Mouse (Mus musculus): ENCODE measurements around the gene Nrn1. TPM values are rescaled to one million over a fixed set of nuclear protein-coding genes. Genes with fewer than 3 reads are reported as not detected.
A peak's percentile ranks its signal among the peaks of the same experiment; 100 is the strongest.

The Nrn1 gene
- polyA plus RNA-seq, 1 experiment: 5.1 TPM

- H3K27me3 ChIP-seq (ENCODE audit: control insufficient read depth, insufficient read depth, insufficient read length): no peaks in the 10 kb centered on the region
- no peak overlapping the region for H3ac ChIP-seq (ENCODE audit: control insufficient read depth, insufficient read length)
- H3K4me2 ChIP-seq (ENCODE audit: low read depth): no peak overlapping the region
- TF ChIP-seq SRF (IDR thresholded peaks at IDR 0.05; ENCODE audit: control insufficient read depth, insufficient read length, low read depth) (no peak), TCF12 (IDR thresholded peaks at IDR 0.05; ENCODE audit: insufficient read depth, poor library complexity, severe bottlenecking) (no peak), REST (IDR thresholded peaks at IDR 0.05; ENCODE audit: insufficient read depth, insufficient read length) (no peak), CEBPB (IDR thresholded peaks at IDR 0.05; ENCODE audit: insufficient read depth, poor library complexity, severe bottlenecking) (no peak), TCF3 (IDR thresholded peaks at IDR 0.05; ENCODE audit: insufficient read length, low read depth) (no peak), MYOG (IDR thresholded peaks at IDR 0.05; ENCODE audit: control insufficient read depth in 1 of 3, insufficient read depth in 1 of 3, insufficient read length in 2 of 3, low read depth in 2 of 3) (no peak), MYOD1 (IDR thresholded peaks at IDR 0.05; ENCODE audit: control insufficient read depth in 1 of 3, insufficient read length in 2 of 3, low read depth in 2 of 3) (no peak), E2F4 (IDR thresholded peaks at IDR 0.05; ENCODE audit: insufficient read depth) (no peak), POLR2AphosphoS2 (IDR thresholded peaks at IDR 0.05; ENCODE audit: insufficient read length, low read depth) (no peak), POLR2A (IDR thresholded peaks at IDR 0.05; ENCODE audit: insufficient read length, low read depth) (no peak), MAX (IDR thresholded peaks at IDR 0.05; ENCODE audit: low read depth) (no peak), USF1 (IDR thresholded peaks at IDR 0.05; ENCODE audit: low read depth) (no peak)
- peaks cover 3% of the 10 kb centered on the region for H3K79me2 ChIP-seq (ENCODE audit: control insufficient read depth, insufficient read depth)
- H3K4me3 ChIP-seq: no peak overlapping the region
- H3K36me3 ChIP-seq (ENCODE audit: control insufficient read depth, insufficient read depth): no peaks in the 10 kb centered on the region
These were observed 6.4 kb downstream of the Nrn1 start for GRCm38 (mm10) chr13:36728509-36728908.

- Histone ChIP-seq H3K4me3 (no peak overlapping the region), H3ac (ENCODE audit: control insufficient read depth, insufficient read length) (no peak overlapping the region), H3K27me3 (ENCODE audit: control insufficient read depth, insufficient read depth, insufficient read length) (no peaks in the 10 kb centered on the region), H3K36me3 (ENCODE audit: control insufficient read depth, insufficient read depth) (no peaks in the 10 kb centered on the region), H3K4me2 (ENCODE audit: low read depth) (no peak overlapping the region), H3K79me2 (ENCODE audit: control insufficient read depth, insufficient read depth) (peaks cover 3% of the 10 kb centered on the region)
- no peak for TF ChIP-seq POLR2AphosphoS2 (IDR thresholded peaks at IDR 0.05; ENCODE audit: insufficient read length, low read depth)
- no peak for TF ChIP-seq POLR2A (IDR thresholded peaks at IDR 0.05; ENCODE audit: insufficient read length, low read depth)
- no peak for TF ChIP-seq MAX (IDR thresholded peaks at IDR 0.05; ENCODE audit: low read depth)
- TF ChIP-seq MYOD1 (IDR thresholded peaks at IDR 0.05; ENCODE audit: control insufficient read depth in 1 of 3, insufficient read length in 2 of 3, low read depth in 2 of 3): no peak
- no peak for TF ChIP-seq TCF12 (IDR thresholded peaks at IDR 0.05; ENCODE audit: insufficient read depth, poor library complexity, severe bottlenecking)
- no peak for TF ChIP-seq SRF (IDR thresholded peaks at IDR 0.05; ENCODE audit: control insufficient read depth, insufficient read length, low read depth)
- no peak for TF ChIP-seq TCF3 (IDR thresholded peaks at IDR 0.05; ENCODE audit: insufficient read length, low read depth)
These were observed 7.0 kb downstream of the Nrn1 start for GRCm38 (mm10) chr13:36727779-36728470.

- H3K27me3 ChIP-seq (ENCODE audit: control insufficient read depth, insufficient read depth, insufficient read length): no peaks in the 10 kb centered on the region
- H3K79me2 ChIP-seq (ENCODE audit: control insufficient read depth, insufficient read depth): no peaks in the 10 kb centered on the region
- H3ac ChIP-seq (ENCODE audit: control insufficient read depth, insufficient read length): no peak overlapping the region
- H3K36me3 ChIP-seq (ENCODE audit: control insufficient read depth, insufficient read depth): no peaks in the 10 kb centered on the region
- H3K4me3 ChIP-seq: no peak overlapping the region
- H3K4me2 ChIP-seq (ENCODE audit: low read depth): peak overlapping the region; percentile 27
- no peak for TF ChIP-seq POLR2A (IDR thresholded peaks at IDR 0.05; ENCODE audit: insufficient read length, low read depth)
- TF ChIP-seq REST (IDR thresholded peaks at IDR 0.05; ENCODE audit: insufficient read depth, insufficient read length): no peak
- TF ChIP-seq CEBPB (IDR thresholded peaks at IDR 0.05; ENCODE audit: insufficient read depth, poor library complexity, severe bottlenecking): no peak
- TF ChIP-seq MAX (IDR thresholded peaks at IDR 0.05; ENCODE audit: low read depth): no peak
- no peak for TF ChIP-seq POLR2AphosphoS2 (IDR thresholded peaks at IDR 0.05; ENCODE audit: insufficient read length, low read depth)
- TF ChIP-seq MYOD1 (IDR thresholded peaks at IDR 0.05; ENCODE audit: control insufficient read depth in 1 of 3, insufficient read length in 2 of 3, low read depth in 2 of 3): no peak
These were observed 7.8 kb downstream of the Nrn1 start for GRCm38 (mm10) chr13:36726951-36727778.

GRCm38 (mm10) chr13:36726551-36726950 is 8.4 kb downstream of the Nrn1 start:
- Histone ChIP-seq H3K79me2 (ENCODE audit: control insufficient read depth, insufficient read depth) (no peaks in the 10 kb centered on the region), H3K36me3 (ENCODE audit: control insufficient read depth, insufficient read depth) (no peaks in the 10 kb centered on the region), H3ac (ENCODE audit: control insufficient read depth, insufficient read length) (no peak overlapping the region), H3K27me3 (ENCODE audit: control insufficient read depth, insufficient read depth, insufficient read length) (no peaks in the 10 kb centered on the region), H3K4me2 (ENCODE audit: low read depth) (peak overlapping the region; percentile 27), H3K4me3 (no peak overlapping the region)
- TF ChIP-seq REST (IDR thresholded peaks at IDR 0.05; ENCODE audit: insufficient read depth, insufficient read length) (no peak), TCF12 (IDR thresholded peaks at IDR 0.05; ENCODE audit: insufficient read depth, poor library complexity, severe bottlenecking) (no peak), MAX (IDR thresholded peaks at IDR 0.05; ENCODE audit: low read depth) (no peak), MYOG (IDR thresholded peaks at IDR 0.05; ENCODE audit: control insufficient read depth in 1 of 3, insufficient read depth in 1 of 3, insufficient read length in 2 of 3, low read depth in 2 of 3) (no peak), MYOD1 (IDR thresholded peaks at IDR 0.05; ENCODE audit: control insufficient read depth in 1 of 3, insufficient read length in 2 of 3, low read depth in 2 of 3) (no peak), POLR2A (IDR thresholded peaks at IDR 0.05; ENCODE audit: insufficient read length, low read depth) (no peak), USF1 (IDR thresholded peaks at IDR 0.05; ENCODE audit: low read depth) (no peak), E2F4 (IDR thresholded peaks at IDR 0.05; ENCODE audit: insufficient read depth) (no peak), POLR2AphosphoS2 (IDR thresholded peaks at IDR 0.05; ENCODE audit: insufficient read length, low read depth) (no peak)

Measured in myocyte (in vitro differentiated cells).